Mouse (Mus musculus) frontal cortex, adult (tissue): ENCODE data around the gene Ddb2.
A peak's percentile ranks its signal among the peaks of the same experiment; 100 is the strongest.
"Not testable (repeated sequence)": the region's sequence is repeated elsewhere in the genome, so short reads cannot be mapped to it uniquely, and the experiment has no call there.

Experiments used
- ATAC-seq: cut with Nextera tagmentation; 2 replicates; pipeline ENCODE4 v1.9.2; 2017; ENCODE audit warnings: mild to moderate bottlenecking, moderate library complexity, mixed read lengths; ENCODE audit not compliant: low TSS enrichment

Ddb2 gene

DNA sequence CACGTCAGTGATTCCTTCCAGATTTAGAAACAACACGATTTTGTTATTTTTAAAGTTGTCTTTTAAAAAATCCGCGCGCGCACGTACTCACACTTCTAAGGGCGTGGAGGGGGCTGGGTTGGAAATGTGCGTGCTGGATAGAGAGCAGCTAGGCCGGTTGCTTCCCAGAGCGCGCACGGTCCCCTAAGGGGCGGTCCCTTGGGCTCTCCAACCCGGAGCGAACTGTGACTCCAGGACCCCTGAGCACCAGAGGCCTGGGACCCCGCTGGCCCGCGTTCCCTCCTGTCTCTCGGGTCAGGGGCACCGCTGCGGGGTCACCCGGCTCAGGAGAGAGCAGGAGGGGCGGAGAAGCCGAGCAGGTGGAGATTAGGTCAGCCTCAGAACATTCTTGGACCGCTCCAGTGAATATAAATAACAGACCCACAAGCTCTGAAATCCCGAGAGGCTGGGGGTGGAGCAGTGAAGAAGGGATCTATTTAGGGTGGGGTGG, 18.9 kb upstream of the Ddb2 start, which contains the start of gene Pacsin3:
TSS of gene Pacsin3 (plus strand) at position 294 of the 490 bp plus-strand sequence.
- peak; percentile 57 for ATAC-seq

DNA sequence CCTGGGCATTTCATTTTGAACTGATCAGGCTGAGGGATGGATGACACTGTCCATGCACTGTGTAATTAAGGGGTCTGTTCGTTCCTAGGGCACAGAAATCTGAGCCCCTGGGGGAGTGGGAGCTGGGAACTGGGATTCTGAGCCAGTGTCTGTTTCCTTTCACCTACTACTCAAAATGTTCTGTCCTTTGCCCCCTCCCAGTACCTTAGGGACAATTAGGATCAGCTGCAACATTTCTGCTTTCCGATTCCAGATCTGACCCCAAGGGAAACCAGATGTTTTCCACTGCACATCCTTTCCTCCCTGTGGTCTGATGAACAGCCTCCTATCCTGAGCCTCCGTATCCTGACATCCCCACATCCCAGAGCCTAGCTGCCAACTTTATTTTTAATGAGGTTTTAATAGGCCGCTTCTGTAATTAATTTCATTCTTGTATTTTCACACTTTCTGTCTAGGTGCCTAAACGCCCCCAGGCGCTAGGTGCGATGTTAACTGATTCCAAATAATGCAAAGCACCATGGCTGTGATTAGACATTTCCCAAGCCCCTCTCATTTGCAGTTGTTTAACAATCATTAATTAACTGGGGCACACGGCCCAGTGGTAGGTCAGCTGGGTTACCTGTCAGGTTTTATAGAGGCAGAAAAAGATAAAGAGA, 18.1 kb upstream of the Ddb2 start:
- ATAC-seq: no peak

DNA sequence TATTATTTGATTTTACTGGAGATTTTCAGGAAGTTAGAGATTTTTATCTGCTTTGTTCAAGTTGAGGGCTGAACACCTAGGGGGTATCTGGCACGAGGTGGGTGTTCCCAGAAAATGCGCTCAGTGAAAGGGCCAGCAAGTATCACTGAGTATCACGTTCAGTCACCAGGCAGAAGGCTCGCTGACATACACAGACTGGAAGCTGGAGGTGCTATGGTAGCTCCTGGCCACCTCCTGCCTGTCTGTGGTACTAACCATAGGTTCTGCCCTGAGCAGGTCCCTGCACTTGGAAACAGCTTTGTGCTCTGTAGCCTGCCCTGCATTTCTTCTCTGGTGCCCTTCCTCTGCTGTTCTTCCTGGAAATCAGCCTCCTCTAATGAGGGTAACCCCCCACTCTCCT, 15.7 kb upstream of the Ddb2 start:
- ATAC-seq: no peak

DNA sequence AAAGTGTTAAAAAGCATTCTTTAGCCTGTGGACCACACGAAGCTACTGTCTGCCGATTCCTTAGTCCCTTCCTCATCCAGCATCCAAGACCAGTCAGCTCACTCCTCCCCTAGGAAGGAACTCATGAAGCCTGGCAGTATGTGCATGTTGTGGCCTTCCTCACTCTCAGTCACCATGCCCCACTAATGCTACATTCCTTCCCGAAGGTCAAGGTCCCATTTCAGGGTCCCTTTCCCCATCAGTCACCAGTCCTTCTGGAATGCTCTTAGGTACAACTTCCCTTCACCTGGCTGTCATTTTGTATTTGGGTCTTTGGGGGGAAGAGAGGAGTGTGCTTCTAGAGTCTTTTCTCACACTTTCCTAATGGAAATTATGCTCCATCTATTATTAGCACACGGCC, 15.2 kb upstream of the Ddb2 start:
- no peak for ATAC-seq

DNA sequence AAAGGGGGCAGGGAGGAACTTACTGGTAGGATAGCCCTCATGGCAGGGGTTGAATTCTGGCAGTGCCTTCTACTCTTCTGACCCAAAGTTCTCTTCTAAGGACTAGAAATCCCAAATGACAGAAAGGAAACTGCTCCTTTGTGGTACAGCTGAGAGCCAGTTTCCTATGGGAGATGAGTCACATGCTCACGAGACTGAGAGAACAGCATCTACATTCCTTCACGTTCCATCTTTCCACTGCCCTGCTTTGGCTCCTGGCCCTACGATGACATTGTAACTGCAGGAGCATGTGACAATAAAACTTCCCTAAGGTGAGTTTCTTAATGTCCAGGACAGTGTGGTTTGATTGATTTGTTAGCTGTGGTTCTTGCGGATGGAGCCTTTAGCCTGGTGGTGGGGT, 11.6 kb upstream of the Ddb2 start:
- no peak for ATAC-seq

DNA sequence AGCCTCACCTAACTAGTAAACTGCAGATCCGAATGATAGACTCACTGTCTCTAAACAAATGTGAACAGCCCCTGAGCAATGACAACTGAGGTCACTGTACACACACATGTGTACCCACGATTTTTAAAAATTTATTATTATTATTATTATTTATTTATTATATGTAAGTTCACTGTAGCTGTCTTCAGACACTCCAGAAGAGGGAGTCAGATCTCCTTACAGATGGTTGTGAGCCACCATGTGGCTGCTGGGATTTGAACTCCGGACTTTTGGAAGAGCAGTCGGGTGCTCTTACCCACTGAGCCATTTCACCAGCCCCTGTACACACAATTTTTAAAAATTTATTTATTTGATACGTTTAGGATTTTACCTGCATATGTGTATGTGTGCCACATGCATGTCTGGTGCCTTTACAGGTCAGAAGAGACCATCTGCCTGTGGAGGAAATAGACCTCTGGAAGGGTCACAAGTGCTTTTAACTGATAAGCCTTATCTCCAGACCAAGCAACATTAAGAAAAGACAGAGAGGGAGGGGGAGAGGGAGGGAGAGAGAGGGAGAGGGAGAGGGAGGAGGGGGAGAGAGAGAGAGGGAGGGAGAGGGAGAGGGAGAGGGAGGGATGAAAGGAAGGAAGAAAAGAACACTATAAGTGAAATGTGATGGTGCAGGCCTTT, 7.9 kb upstream of the Ddb2 start:
- no peak for ATAC-seq

DNA sequence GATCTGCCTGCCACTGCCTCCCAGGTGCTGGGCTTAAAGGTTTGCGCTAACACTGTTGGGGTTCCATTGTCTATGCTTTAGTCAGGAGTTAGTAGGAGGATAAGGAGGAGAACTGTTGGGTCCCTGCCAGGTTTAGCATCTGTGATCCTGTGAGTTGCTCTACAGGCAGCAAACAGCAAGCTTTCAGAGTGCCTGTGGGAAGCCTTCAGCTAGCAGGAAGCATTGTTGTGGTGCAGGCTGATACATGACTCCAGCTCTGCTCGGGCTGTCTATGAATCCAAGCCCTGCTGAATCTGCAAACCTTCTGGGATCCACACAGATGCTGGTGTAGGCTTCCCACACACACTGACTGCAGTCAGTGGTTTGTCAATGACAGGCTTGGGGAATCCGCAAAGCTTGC, 6.6 kb upstream of the Ddb2 start:
- peak; percentile 98 for ATAC-seq

DNA sequence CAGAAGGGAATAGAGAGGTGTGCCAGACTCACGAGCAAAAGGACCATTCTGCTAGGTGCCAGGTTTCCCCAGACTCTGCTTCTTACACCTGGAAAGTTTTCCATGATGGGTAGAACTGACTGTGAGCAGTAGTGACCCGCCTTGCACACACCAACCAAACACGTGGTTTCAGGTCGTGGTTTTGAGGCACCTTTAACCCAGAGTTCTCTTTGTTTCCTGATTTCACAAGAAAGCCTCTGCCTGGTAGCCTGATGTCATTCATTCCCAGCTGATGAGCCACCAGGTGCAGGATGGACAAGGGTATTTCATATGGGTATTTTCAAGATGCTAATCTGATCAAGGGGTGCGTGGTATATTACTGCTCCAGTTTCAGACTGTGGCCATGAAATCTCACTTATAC, 5.8 kb upstream of the Ddb2 start:
- no peak for ATAC-seq

DNA sequence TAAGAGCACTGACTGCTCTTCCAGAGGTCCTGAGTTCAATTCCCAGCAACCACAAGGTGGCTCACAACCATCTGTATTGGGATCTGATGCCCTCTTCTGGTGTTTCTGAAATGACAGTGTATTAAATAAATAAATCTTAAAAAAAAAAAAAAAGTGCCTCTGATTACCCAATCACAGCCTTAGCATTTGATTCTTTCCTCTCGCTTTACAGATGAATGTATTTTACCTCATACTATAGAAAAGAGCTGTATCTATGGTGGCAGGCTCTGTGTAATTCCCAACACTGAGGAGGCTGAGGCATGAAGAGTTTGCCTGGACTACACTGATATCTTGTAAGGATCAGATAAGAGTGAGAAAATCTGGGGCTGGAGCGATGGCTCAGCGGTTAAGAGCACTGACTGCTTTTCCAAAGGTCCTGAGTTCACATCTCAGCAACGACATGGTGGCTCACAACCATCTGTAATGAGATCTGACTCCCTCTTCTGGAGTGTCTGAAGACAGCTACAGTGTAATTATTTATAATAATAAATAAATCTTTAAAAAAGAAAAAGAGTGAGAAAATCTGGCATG, 814 bp upstream of the Ddb2 start:
- not testable (repeated sequence) for ATAC-seq

DNA sequence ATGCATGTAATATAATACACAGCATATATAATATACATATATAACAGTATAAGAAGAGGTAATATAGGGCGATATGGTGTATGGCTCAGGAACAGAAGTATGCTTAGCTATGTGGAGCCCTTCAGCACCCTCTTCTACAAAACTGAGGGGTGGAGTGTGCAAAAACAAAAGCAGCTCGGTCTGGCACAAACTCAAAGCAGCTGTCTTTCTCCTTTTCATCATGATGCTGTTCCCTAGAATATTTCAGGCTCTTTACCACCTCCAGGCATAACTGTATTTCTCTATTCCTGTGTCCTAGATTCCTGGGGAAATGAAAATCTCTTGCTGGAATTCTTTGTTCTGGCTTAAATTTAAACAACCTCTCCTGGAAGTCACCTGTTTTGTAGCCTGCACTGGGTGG, 7.0 kb downstream of the Ddb2 start:
- ATAC-seq: peak; percentile 95

DNA sequence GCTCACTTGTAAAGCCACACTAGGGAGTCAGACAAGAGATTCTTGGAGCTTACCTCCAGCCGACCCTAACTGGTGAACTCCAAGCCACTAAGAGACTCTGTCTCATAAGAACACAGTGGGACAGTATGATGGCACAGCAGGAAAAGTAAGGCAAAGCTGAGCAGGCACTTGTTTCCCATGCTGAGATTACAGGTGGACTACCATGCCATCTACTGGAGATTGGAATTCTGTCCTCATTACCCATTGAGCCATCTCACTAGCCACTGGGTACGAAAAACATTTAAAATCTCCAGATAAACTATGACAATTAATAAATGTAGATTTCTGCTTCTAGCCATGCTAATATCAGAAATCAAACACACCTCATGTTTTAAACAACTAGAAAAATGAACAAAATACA, 13.2 kb downstream of the Ddb2 start:
- peak; percentile 55; the same call in 1 of the 2 replicates for ATAC-seq

DNA sequence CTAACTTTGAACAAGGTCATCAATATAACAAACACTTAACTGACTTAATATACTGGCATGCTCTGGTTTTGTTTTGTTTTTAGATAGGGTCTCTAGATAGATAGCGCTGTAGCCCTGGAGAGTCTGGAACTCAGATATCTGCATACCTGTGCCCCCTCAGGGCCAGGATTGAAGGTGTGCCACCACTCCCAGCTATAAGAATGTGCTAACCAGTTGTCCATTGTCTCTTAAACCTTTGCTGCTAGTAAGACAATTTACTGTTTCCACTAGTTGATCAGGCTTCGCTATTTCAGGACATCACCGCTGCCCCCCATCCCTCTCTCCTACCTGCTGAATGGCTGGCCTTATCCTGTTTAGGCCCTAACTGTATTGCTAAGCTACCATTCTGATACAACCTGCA, 16.3 kb downstream of the Ddb2 start:
- ATAC-seq: no peak

DNA sequence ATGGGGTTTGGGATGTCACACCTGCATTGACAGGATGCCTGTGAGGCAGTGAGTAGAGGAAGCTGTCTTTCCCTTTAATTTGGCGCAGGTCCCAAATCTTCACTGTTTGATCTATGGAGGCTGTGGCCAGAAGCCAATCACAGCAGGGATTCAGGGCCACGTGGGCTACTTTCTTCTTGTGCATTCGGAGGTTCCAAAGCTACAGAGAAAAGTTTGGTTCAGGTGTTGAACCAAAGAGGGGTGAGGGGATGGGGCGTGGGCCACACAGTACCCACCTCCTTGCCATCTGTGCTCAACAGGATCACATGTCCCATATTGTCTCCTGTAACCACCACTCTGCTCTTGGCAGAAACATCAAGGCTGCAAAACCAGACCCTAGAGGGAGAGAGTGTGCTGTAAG, 19.8 kb downstream of the Ddb2 start:
- peak; percentile 18; the same call in 1 of the 2 replicates for ATAC-seq

DNA sequence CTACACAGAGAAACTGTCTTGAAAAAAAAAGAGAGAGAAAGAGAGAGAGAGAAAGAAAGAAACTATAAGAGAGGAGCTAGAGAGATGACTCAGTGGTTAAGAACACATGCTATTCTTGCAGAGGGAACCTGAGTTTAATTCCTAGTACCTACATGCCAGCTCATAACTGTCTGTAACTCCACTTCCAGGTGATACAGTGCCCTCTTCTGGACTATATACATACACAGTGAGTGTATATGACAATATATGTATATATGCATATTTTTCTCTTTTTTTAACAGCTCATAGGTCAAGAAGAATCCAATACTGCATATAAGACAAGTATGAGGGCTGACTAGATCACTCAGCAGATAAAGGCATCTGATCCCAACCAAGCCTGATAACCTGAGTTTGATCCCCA, 23.5 kb downstream of the Ddb2 start:
- ATAC-seq: no peak

DNA sequence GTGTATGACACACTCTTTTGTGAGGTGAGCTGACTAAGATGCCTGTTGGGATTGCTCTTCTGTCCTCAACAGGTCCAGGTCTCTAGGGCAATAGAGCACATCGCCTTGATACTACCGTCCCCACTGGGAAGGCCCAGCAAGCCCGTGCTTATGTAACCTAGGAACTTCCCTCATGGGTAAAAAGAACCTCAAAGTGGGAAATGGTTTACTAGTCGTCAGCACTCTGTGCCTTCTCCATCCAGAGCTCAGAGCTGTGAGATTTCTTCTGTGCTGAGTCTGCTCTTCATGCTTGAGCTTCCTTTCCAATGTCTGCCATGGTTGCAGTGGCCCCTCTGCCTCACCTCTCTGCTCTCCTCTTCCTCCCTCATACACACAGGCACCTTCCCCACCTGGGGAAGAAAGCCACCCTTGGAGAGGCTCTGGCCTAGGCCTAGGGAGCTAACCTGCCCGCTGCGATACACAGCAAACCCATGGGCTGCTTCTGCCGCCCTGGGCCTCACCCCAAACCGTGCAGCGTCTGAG, 30.5 kb downstream of the Ddb2 start:
- no peak for ATAC-seq

DNA sequence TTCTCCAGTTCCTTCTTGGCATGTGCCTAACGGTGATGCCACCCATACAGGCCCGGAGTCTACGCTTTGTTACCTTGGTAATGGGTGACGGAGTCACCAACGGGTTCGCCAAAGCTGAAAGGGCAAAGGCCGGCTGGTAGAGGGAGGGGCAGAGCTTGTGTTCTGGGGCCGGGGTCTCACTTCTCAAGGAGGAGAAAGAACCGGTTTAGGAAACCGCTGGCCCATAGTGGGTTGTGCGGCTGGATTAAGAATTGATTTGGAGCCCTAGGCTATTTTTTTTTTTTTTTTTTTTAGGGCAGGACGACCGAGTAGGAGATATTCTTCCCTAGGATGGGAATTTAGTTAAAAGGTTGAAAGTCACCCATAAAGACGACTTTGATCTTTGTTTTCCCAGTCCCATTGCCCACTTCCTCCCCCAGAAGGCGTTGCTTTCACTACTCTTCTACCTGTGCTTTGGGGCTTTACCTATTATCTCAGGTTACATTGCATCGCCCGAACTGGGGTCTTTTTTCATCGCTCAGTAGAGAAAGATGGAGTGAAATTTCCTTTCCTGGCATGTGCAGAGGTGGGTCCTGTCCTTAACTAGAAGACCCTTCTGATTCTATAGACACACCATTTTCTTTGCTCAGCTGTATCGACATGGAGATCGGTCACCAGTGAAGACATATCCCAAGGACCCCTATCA, 33.7 kb downstream of the Ddb2 start:
- ATAC-seq: no peak

DNA sequence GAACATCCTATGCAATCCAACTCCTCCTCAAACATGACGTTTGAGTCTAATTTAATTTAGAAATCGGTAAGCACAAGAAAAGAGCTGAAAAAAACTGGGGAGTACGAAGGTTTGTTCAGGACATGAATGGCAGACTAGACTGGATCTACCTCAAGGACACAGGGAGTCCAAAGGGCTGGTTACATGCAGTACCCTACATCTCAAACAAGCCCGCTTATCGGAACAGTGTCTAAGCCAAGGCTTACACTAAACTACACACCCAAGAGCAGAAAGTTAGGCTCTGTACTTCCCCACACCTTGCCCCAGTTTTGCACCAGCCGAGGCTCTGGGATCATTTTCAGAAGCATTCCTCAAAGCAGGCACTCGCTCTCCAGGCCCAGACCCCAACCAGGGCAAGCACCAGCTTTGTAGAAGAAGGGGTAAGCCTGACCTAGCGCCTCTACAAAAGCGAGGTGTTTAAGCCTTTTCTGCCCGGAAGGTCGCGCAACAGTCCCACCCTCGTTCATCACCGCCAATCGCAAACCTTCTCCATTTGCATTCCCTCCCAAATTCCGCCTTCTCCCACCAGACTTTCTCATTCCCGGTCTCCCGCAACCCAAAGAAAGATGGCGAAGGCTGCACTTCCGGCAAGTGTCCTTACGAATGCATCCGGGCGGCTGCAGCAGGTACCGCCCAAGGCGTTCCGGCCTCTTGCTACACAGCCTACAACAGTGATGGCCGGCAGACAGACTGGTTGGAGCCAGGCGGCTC, 34.4 kb downstream of the Ddb2 start, which contains the start of the genes Nr1h3 and Acp2:
TSS of gene Nr1h3 (minus strand) at position 613 of the 750 bp plus-strand sequence.
TSS of gene Acp2 (plus strand) at position 664 of the 750 bp plus-strand sequence.
- ATAC-seq: peak; percentile 85

DNA sequence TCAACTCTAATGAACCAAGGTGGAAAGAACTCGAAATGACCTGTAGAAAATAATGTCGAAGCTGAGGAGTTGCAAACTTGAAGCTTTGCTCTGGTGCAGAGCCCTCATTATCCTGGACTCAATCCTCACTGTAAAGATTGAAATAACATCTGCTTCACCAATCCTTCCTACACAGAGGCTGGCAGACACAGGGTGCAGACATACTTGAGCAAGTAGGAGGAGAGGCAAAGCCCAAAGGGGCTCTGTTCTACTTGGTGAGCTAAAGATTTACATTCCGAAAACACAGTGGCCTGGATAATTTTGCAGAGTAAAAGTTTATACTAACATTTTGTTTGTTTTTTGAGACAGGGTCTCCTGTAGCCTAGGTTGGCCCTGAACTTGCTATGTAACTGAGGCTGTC, 37.9 kb downstream of the Ddb2 start:
- ATAC-seq: peak; percentile 54

DNA sequence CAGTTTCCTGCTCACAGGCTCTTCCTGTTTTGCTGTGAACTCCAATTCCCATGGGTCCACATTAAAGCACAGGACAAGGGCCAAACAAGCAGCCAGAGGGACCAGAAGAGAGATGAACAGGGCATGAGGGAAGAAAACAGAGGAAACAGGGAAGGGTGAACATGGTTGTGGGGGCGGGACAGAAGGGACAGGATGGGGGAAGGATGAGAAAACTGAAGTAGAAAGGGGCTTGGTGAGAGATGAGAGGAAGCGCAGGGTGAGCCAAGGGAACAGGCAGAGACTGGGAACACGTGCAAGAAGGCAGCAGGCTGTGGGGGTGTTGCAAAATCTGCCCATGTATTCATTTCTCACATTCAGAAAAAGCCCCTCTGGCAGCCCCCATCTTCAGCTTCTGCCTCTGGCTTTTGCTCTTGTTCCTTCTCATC, 40.2 kb downstream of the Ddb2 start:
- peak; percentile 45 for ATAC-seq

DNA sequence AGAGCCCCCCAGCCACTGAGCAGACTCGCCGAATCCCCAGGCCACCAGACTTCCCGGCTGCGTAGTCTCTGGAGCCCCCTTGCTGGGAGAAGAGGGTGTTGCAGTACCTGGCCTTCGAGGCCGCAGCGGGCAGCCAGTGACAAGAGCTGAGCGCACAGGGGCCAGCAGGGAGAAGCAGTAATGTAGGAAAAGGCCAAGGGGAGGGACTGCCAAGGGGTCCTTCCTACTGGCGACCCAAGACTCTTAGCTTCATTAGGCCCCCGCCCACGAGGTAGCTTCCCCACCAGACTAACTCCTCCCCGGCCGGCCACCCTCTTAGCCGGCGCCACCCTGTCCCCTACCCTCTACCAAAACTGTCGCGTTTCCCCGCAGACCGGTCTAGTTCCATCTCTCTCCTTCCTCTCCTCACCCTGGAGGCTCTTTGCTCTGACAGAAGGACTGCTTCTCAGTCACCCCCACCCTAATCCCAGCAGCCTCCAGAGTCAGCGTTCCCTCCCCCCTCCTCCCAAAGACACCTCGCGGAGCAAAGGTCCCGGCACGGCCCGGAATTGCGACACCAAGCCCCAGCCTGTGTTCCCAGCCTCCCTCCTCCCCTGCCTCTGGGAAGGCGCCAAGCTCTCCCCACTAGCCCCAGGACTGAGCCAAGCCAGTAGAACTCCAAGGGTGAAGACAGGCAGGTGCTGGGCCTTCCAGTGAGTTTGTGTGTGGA, 42.0 kb downstream of the Ddb2 start:
- ATAC-seq: peak; percentile 48; the same call in 1 of the 2 replicates

DNA sequence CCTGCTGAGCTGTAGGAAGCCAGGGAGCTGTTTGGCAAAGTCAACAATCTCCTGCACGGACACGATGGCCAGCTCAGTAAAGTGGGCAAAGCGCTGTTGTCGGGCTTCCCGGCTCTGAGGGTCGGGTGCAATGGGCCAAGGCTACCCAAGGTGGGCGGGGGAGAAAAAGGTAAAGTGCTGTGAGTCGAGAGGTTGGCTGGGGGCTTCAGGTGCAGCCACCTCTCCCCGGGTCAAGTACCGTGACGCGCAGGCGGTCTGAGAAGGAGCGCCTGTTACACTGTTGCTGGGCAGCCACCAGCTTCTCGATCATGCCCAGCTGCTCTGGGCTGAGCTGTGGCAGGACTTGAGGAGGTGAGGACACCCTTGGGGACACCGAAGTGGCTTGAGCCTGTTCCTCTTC, 46.3 kb downstream of the Ddb2 start:
- no peak for ATAC-seq
